Mouse (Mus musculus): ENCODE results near the gene Cacnb4.

Gene Cacnb4

DNA sequence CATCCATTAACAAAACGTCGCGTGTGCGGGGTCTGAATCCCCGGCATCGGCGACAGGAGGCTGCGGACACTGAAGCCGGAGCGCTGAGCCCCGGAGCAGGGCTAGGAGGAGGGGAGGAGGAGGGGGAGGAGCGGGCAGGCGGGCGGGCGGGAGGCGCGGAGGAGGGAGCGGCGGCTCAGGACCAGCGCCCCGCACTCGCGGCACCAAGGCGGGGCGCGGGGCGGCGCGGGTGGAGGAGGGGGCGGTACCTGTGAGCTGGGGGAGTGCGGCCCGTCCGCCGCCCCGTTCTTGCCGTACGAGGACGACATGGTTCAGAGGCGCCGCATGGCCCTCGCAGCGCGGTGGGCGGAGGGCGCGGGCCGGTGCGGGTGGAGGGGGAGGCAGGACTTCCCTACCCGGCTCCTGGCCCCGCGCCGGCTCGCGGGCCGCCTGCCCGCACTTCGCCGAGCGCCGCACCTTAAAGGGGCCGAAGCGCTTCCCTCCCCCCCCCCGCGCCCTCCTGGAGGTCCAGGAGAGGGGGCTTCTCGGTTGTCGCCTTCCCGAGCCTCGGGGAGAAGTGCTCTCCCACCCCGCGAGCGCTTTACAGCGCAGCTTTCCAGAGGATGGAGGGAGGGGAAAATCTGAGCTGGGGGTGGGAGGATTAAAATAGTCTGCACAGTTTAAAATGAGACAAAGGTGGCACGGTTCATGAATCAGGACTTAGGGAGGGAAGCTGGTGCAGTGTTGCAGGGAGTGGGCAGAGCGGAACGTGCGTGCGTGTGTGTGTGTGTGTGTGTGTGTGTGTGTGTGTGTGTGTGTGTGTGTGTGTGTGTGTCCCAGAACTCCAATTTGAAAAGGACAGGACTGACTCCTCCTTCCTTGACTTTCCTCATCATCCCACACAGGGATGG lies at the start of gene Cacnb4:
Gene Cacnb4, minus strand, starts transcription at position 809 of the 890 bp plus-strand sequence.
- DNase-seq = peak; percentile 30

DNA sequence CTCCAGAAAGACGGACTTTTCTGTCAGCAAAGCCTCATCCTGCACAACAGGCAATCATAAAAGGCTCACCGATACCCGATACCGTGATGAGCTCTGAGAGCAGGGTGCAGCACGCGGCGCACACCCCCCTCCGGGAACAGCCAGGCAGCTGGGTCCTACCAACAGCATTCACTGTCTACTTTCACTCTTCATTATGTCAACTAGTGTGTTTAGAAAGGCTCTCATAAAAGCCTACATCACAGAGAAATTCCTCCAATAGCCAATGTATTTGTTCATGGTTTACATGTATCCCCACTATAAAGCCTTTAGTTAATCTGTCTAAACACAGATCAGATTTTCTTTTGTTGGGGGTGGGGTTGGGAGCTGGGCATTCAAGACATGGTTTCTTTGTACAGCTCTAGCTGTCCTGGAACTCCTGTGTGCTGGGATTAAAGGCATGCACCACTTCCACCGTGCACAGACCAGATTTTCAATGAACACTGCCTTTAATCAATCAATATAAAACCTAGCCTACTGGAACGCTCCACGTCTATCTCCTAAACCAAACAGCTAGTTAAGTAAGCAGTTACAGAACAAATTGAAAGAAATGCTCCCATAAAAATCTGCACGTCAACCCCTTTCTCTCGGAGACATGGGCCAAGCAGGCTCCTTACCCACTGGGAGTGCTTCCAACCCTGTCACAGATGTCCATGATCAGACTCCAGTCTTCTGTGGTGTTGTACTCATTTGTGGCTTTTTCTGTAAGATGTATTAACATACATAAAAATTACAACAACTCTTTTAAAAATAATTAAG lies 43.8 kb upstream of the Cacnb4 start:
- DNase-seq = no peak

DNA sequence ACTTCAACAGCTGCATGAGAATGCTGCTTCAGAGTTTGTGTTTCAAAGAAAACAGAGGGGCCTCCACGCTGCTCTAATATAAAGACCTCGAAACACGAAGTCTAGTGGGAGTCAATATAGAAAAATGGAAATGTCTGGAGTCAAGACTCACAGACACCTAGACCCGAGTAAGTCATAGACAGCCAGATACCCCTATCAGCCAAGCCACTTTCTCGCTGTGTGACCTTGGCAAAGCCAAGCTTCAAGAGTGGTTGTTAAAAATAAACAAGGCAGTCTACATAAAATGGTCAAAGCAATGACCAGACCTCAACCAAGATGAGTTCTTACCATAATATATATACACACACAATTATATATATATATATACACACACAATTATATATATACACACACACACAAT lies 40.4 kb upstream of the Cacnb4 start:
- DNase-seq = no peak

DNA sequence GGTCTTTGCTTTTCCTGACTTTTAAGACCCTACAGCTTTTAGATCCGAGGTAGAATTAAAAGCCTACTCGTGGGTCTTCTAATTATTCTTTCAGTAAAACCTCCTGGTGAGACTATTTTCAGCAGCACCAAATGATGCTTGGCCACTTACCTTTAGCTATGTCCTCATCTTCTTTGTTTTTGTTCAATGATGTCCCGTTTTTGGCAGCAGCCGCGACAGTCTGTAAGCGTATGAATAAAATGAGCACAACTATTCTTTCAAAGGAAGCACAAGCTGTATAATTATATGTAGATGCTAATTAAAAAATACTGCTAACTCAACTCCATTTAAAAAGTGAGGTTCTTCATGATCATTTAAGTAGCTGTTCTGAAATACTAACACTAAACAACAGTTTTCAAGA lies 38.9 kb upstream of the Cacnb4 start:
- DNase-seq = no peak

DNA sequence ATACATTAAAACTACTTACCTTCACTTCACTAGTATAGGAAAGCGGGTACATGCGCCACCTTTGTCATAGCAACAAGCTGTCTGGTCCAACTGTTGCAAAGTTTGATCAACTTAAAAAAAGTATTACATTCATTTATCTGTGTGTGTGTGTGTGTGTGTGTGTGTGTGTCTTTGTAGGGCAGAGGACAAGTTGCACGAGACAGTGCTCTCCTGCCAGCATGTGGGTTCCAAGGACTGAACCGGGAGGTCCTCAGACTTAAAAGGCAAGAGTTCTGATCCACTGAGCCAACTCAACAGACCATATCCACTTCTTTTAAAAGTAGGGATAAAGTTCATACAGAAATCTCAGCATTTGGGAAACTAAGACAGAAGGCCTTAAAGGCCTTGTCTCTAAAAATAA lies 37.5 kb upstream of the Cacnb4 start:
- DNase-seq = no peak

DNA sequence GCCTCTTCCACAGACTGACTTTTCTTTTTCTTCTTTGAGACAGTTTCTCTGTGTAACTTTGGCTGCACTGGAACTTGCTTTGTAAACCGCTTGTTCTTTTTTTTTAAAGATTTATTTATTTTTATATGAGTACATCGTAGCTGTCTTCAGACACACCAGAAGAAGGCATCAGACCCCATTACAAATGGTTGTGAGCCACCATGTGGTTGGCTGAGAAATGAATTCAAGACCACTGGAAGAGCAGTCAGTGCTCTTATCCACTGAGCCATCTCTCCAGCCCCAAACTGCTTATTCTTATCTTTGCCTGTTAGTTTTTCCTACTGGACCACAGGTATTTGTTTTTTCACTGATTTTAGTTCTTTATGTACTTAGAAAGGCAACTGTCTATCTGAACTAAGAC lies 34.2 kb upstream of the Cacnb4 start:
- DNase-seq = no peak

DNA sequence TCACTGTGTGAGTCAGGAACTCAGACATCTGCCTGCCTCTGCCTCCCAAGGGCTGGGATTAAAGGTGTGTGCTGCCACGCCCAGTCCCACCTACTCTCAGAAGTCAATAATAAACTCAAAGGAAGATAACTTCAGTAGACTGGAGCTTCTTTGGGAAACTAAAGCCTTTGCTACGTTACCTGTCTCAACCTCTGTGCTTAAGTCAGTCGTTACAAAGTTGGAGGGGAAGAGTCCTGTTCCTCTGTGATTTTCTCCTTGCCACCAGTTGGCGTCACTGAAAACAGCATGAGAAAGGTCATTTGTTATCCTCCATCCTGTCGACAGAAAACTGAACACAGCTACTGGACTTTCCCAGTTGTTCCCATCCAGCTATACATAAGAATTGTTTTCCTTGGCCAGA lies 32.8 kb upstream of the Cacnb4 start:
- no peak for DNase-seq

DNA sequence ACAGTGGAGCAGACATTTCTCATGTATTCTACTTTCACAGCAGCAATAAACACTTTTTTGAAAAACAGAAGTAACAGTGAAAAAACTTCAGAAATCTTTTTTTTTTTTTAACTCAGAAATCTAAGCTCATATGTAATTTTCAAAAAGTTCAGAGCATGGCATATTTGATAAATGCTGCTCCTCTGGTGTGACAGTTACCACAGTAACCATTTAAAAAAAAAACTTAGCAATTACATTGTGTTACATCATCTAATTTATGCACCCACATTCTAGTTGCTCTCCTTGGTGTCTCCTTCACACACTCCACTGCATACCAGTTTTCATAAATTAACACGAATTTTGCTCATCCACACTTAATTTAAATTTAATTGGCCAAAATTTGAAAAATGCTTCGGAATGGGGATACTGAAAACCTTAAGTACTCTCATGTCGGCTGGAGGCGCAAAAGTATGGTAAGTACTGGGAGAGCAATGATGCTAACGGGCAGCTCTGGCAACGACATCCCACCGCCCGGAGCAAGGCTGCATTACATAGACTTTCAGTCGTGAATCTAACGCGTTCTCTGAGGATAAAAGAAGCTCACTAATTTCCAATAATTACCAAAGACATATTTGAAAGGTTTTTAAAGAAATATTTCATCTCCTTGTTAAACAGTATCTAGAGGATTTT lies 24.9 kb upstream of the Cacnb4 start:
- DNase-seq = no peak

DNA sequence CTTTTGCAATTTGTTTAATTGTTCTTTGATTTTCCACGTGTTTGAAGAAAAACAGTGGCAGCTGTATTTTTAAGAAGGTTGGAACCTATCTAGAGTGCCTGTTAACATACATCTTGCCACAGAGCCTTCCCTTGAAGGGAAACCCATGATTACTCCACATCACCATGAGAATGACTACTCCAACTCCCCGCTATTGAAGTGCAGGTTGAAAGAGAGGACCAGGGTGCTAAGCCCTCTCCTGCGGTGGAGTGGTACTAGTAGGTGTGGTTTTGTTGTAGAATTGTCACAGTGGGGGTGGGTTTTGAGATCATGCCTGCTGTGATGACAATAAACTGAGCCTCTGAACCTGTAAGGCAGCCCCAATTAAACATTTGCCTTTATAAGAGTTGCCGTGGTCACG lies 23.7 kb upstream of the Cacnb4 start:
- DNase-seq = no peak

DNA sequence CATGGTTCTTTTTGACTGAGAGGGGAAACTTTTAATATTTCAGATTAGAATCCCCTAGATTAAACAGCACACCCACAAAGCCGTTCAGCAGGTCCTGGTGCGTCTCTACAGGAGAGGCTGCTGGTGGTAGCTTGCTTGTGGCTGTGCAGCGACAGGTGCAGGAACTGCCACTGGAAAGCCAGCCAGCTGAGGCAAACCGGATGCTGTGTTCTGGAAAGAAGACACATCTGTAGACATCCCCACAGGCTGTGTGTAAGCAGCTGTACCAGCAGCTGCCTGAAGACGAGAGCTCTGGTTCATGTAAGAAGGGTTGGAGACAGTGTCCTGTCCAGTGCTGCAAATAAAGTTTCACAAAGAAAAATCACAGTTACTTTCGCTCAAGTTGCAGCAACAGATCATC lies 18.0 kb upstream of the Cacnb4 start:
- no peak for DNase-seq

DNA sequence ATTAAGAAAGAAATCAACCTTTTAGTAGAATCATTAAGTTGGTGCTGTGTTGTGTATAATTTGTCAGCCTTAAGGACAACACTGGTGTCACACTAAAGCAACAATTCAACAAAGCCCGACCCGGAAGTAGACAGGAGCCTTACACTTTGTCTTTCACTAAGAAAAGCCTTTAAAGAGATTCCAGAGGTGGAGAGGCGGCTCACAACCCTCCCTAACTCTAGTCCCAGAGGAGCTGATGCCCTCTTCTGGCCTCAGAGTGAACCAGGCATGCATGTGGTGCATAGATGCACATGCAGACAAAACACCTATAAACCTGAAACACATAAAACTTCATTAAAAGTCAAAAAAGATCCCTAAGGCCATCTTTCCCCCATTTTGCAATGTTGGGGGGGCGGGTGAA lies 15.1 kb upstream of the Cacnb4 start:
- no peak for DNase-seq

DNA sequence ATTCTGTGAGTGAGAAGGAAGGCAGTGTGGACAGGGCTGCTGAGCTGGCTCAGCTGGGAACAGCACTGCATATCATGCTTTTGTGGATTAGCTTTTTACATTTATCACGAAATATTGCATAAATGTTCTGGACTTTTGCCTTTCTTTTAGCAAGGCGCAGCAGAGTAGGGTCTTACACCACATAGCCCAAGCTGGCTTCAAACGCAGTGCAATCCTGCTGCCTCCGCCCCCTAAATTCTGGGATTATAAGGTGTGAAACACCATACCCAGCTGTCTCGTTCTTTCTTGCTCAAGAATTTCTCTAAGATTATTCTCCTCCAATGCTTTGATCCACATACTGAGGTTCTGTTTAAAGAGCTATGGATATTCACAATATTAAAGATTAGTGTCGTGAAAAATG lies 10.0 kb upstream of the Cacnb4 start:
- DNase-seq = peak; percentile 38

DNA sequence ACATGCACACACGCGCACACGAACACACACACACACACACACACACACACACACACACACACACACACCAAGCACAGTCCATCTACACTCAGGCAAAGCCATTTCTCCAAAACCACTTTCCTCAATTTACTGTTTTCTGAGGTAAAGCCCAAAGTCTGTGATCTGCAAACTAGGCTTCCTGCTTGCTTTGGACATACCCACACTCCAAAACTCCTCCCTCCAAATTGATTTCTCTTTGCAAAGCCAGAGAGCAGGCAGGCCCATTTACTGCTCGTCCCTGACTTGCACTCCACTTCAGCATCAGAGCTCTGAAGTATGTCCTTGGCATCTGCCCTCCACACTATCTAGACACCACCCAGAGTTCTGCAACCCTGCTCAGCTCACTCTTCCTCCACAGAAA lies 958 bp upstream of the Cacnb4 start:
- no peak for DNase-seq

DNA sequence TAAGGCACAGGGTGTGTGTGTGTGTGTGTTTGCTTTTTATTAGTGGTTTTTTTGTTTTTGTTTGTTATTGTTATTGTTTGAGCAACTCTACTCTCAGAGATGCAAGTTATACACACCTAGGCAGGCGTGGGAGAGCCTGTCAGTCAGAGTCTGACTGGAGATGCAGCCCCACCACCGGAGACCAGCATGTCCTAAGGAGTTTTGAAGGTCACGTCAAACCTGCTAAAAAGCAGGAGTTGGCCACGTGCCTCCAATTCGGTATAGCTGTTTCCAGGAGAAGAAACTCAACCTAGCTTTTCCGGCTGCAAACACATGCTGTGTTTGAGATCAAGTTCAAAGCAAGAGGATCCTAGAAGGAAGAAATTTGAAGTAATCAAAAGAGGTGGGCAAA lies 277 bp upstream of the Cacnb4 start:
- DNase-seq = no peak

DNA sequence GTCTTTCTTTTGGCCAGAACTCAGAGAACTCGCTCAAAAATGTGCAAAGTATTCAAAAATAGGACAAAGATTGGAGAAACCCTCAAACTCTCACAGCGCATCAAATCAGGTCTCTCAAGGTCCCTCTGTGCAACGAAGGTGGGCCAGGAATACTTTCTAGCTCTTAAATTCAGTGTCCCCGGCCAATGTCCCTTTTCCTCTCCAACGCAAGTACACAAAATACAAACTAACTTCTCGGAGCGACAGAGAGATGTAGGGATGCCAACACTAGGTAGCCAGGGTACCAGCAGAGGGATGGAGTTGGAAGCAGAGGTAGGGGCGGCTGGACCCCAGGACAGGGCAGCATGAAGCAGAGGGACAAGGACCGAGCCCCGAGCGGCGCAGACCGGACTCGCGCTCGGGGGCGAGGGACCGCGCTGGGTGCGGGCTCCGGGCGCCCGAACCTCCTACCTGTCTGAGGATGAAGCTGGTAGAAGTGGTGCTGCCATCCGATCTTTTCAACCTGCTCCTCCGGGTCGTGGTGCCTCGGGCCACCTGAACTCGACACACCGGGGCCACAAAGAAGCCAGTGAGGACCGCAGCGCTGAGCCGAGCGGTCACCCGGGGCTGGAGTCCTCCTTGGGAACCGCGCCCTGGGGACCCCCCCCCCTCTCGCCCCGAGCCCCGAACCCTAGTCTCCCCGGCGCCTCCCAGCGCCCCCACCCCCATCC lies 1.2 kb downstream of the Cacnb4 start:
- no peak for DNase-seq

DNA sequence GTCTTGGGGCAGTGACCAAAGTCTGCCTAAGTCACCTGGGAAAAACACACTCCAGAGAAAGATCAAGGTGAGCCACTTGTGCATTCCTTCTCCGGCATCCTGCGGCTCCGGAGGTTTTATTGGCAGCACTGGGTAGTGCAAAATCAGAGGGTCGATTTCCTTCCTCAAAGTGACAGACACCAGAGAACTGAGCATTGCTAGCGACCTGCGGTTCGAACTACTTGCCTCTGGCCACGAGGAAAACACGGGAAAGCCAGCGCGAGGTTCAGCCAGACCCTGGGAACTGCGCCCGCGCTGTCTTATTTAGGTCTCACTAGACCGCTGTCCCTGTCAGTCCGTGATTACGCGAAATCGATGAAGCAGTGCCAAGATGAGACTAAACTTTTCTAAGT lies 1.7 kb downstream of the Cacnb4 start:
- DNase-seq = no peak

DNA sequence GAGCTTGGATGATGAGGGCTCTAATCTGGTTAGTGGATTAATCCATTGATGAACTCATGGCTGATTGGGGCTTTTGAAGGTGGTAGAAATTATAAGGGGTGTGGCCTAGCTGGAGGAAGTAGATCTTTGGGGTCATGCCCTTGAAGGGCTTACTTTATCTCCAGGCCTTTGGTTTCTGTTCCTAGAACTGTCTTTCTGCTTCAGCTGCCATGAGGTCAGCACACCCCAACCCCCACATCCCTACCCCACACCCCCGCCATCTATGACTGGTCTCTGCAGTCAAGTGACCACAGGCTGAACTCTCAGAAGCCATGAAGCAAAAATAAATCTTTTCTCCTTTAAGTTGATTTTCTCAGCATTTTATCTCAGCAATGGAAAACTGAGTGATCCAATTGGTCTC lies 3.5 kb downstream of the Cacnb4 start:
- no peak for DNase-seq

DNA sequence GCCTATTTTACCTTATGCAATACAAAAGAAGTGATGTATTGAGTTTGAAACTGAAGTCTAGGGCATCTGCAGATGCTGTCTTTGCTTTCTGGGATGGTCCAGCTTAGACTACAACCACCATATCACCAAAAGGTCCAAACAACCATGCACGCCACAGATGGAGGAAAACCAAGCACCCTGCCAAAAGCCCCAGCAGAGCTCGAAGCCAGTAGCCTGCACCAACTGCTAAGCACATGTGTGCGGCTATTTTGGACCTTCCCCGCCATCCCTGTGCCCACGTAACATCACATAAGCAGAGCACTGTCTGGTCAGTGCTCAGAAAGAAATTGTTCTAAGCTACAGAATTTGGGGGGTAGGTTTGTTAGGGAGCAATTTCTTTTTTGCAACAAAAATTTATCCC lies 5.9 kb downstream of the Cacnb4 start:
- DNase-seq = no peak

DNA sequence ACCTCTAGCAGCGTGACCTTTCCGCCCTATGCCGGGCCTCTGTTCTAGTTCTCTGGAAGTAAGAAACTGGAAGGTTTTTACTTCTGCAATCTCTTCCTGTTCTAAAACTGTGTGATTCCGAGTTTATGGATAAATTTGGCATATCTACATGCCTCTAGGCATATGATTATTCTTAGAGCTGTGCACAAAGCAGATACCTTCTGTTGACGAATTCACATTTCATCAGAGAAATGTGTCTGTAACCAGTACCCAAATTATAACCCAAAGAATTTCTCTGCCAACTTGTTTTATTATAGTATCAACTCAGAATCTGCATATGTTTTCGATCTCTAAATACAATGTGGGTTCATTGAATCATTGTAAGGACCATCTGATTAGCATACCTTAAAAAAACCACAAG lies 8.2 kb downstream of the Cacnb4 start:
- no peak for DNase-seq

DNA sequence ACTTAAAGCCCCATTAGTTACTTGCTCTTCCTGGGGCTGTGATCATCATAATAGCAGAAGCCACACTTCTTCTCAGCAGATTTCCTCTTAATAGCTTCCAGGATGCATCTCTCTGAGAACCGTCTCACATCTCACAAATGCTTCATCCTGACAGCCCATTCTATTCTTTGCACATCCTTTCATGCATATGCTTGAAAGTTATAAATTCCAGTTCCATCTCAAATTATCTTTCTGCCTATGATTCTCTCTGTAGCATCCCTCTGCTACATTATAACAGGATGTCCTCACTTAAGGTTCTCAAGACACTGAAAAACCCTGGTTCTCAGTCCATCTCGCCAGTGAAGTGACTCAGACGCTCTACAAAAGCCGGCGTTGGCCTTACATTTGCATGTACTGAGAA lies 19.9 kb downstream of the Cacnb4 start:
- no peak for DNase-seq

DNA sequence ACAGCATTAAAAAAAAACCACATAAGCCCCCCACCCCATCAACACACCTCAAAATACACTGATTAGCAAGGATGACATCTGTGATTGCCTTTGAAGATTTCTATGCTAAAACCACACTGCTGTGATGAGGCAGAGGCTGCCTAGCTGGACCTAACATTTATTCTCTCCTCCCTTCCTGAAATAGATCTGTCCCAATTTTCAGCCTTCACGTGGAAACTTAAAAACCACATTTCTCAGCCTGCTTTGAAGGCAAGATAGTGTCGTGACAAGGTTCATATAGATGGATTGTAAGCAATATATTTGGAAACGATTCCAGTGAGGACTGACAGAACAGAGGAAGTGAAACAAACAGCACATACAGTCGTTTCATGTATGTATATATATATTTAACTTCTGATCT lies 22.1 kb downstream of the Cacnb4 start:
- no peak for DNase-seq

DNA sequence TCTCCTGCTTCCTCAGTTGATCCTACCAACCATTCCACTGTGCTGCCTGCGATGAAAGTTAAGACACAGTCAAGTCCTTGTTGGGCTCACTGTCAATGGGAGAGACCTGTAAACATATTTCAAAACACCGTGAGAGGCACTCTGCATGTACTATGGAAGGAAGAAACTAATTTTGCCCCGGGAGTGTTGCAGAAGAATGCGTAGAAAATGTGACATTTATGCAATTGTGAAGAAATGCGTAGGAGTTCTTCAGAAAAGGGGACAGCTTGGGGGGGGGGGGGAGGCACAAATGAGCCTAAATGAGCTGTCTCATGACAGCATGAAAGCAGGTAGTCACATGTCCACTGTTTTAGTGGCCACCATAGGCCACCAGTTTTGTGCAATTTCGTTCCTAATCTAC lies 25.1 kb downstream of the Cacnb4 start:
- no peak for DNase-seq
